ENCODE assay signal across 8 mouse cellular contexts in genomic region chr19:5848032-5848825, GRCm38 (mm10). TPM values are rescaled to one million over a fixed set of nuclear protein-coding genes. Genes with fewer than 3 reads are reported as not detected.
DNase-seq lines count a peak whose midpoint lies in the region; ATAC-seq lines count a peak whose summit lies in the region.

No protein-coding gene starts in this region.

- H3K4me3 ChIP-seq in forebrain, embryonic 15.5 days: no peak overlapping the region
- no peak overlapping the region for H3K4me3 ChIP-seq in hindbrain, embryonic 15.5 days
- H3K4me3 ChIP-seq in limb, embryonic 15.5 days: peak overlapping the region; percentile 1; the same call in 1 of the 2 replicates
- no peak overlapping the region for H3K4me3 ChIP-seq in midbrain, embryonic 16.5 days (ENCODE audit: low read depth, low read length)

- no peaks in the 10 kb centered on the region for H3K36me3 ChIP-seq in forebrain, embryonic 15.5 days
- 0 out of 2 replicates have a peak, but pooled peaks cover 3% of the 10 kb centered on the region for H3K36me3 ChIP-seq in hindbrain, embryonic 15.5 days
- H3K36me3 ChIP-seq in limb, embryonic 15.5 days: peaks cover 17% of the 10 kb centered on the region
- peaks cover 4% of the 10 kb centered on the region; the same call in 1 of the 2 replicates for H3K36me3 ChIP-seq in midbrain, embryonic 16.5 days (ENCODE audit: control insufficient read depth, insufficient read depth, low read length)

- peaks cover 70% of the 10 kb centered on the region for H3K4me1 ChIP-seq in forebrain, embryonic 15.5 days
- peaks cover 65% of the 10 kb centered on the region for H3K4me1 ChIP-seq in hindbrain, embryonic 15.5 days (replicated peaks)
- peaks cover 64% of the 10 kb centered on the region for H3K4me1 ChIP-seq in limb, embryonic 15.5 days
- H3K4me1 ChIP-seq in midbrain, embryonic 16.5 days (ENCODE audit: control insufficient read depth, insufficient read depth, low read length): peaks cover 53% of the 10 kb centered on the region

- H3K9me3 ChIP-seq in forebrain, embryonic 15.5 days: no peaks in the 10 kb centered on the region
- H3K9me3 ChIP-seq in hindbrain, embryonic 15.5 days: no peaks in the 10 kb centered on the region
- H3K9me3 ChIP-seq in limb, embryonic 15.5 days: no peaks in the 10 kb centered on the region
- H3K9me3 ChIP-seq in midbrain, embryonic 16.5 days (replicated peaks; ENCODE audit: control insufficient read depth, low read length, poor library complexity, severe bottlenecking): no peaks in the 10 kb centered on the region

- no peaks in the 10 kb centered on the region for H3K27me3 ChIP-seq in forebrain, embryonic 15.5 days
- no peaks in the 10 kb centered on the region for H3K27me3 ChIP-seq in hindbrain, embryonic 15.5 days
- H3K27me3 ChIP-seq in limb, embryonic 15.5 days: no peaks in the 10 kb centered on the region
- no peaks in the 10 kb centered on the region for H3K27me3 ChIP-seq in midbrain, embryonic 16.5 days (ENCODE audit: control insufficient read depth, insufficient read depth, low read depth, low read length)

- 54% methylated on average over 14 of the region's 14 CpGs for WGBS in forebrain, embryonic 15.5 days
- WGBS in hindbrain, embryonic 15.5 days: 63% methylated on average over 14 of the region's 14 CpGs
- WGBS in limb, embryonic 15.5 days: 40% methylated on average over 14 of the region's 14 CpGs
- 57% methylated on average over 14 of the region's 14 CpGs for WGBS in midbrain, embryonic 16.5 days

- ATAC-seq in forebrain, embryonic 15.5 days (replicated peaks): no peak
- no peak for ATAC-seq in hindbrain, embryonic 15.5 days (ENCODE audit: low FRiP score, low read depth)
- ATAC-seq in limb, embryonic 15.5 days (ENCODE audit: insufficient number of reproducible peaks, low FRiP score, low TSS enrichment, low read depth): no peak
- ATAC-seq in midbrain, embryonic 16.5 days: no peak

- H3K9ac ChIP-seq in forebrain, embryonic 15.5 days (replicated peaks): peak overlapping the region; percentile 19
- H3K9ac ChIP-seq in hindbrain, embryonic 15.5 days: peak overlapping the region; percentile 51
- peak overlapping the region; percentile 20 for H3K9ac ChIP-seq in limb, embryonic 15.5 days
- peak overlapping the region; percentile 53 for H3K9ac ChIP-seq in midbrain, embryonic 16.5 days (ENCODE audit: low read depth, low read length)

- no peak overlapping the region for H3K4me2 ChIP-seq in forebrain, embryonic 15.5 days (replicated peaks)
- H3K4me2 ChIP-seq in hindbrain, embryonic 15.5 days: peak overlapping the region; percentile 76; the same call in 1 of the 2 replicates
- H3K4me2 ChIP-seq in limb, embryonic 15.5 days: peak overlapping the region; percentile 57
- peak overlapping the region; percentile 8; the same call in 1 of the 2 replicates for H3K4me2 ChIP-seq in midbrain, embryonic 16.5 days (ENCODE audit: low read length)

- peak; percentile 65 for DNase-seq in ovary, adult 18-20 months (ENCODE audit: low spot score)
- DNase-seq in ovary, postnatal 14 days (ENCODE audit: low spot score): no peak
- DNase-seq in c-Kit-negative CD71-positive TER-119-positive erythroid progenitor cells, embryonic 14.5 days (ENCODE audit: low read depth, low spot score): peak; percentile 84
- peak; percentile 44 to 62 for DNase-seq in thymus, postnatal 36 days

- H3K27ac ChIP-seq in forebrain, embryonic 15.5 days (replicated peaks): peak overlapping the region; percentile 98
- peak overlapping the region; percentile 98 for H3K27ac ChIP-seq in hindbrain, embryonic 15.5 days (replicated peaks)
- peak overlapping the region; percentile 97 for H3K27ac ChIP-seq in limb, embryonic 15.5 days
- H3K27ac ChIP-seq in midbrain, embryonic 16.5 days (ENCODE audit: low read length): peak overlapping the region; percentile 92

RNA-seq across cellular contexts. Expression of gene Frmd8, which starts 26.8 kb away (rescaled TPM):
- 19.5 and 23.3 TPM in 2 replicates for polyA plus RNA-seq in forebrain, embryonic 15.5 days (2015; fragmentation: Nextera tagmentation; extraction: Ambion mirVana)
- 17.6 and 18.0 TPM in 2 replicates for polyA plus RNA-seq in hindbrain, embryonic 15.5 days (2015; fragmentation: Nextera tagmentation; extraction: Ambion mirVana)
- polyA plus RNA-seq in limb, embryonic 15.5 days (2015; fragmentation: Nextera tagmentation; extraction: Ambion mirVana): 28.4 and 31.3 TPM in 2 replicates
- polyA plus RNA-seq in midbrain, embryonic 16.5 days (2015; fragmentation: Nextera tagmentation; extraction: Ambion mirVana): 14.7 and 16.5 TPM in 2 replicates

RNA-seq across cellular contexts. Expression of gene Slc25a45, which starts 29.4 kb away (rescaled TPM):
- polyA plus RNA-seq in forebrain, embryonic 15.5 days (2015; fragmentation: Nextera tagmentation; extraction: Ambion mirVana): 1.2 and 1.7 TPM in 2 replicates
- 2.6 TPM in 2 replicates for polyA plus RNA-seq in hindbrain, embryonic 15.5 days (2015; fragmentation: Nextera tagmentation; extraction: Ambion mirVana)
- polyA plus RNA-seq in limb, embryonic 15.5 days (2015; fragmentation: Nextera tagmentation; extraction: Ambion mirVana): 3.4 and 5.2 TPM in 2 replicates
- polyA plus RNA-seq in midbrain, embryonic 16.5 days (2015; fragmentation: Nextera tagmentation; extraction: Ambion mirVana): 2.0 and 2.2 TPM in 2 replicates

RNA-seq across cellular contexts. Expression of gene Tigd3, which starts 45.7 kb away (rescaled TPM):
- polyA plus RNA-seq in forebrain, embryonic 15.5 days (2015; fragmentation: Nextera tagmentation; extraction: Ambion mirVana): 12.9 and 14.3 TPM in 2 replicates
- polyA plus RNA-seq in hindbrain, embryonic 15.5 days (2015; fragmentation: Nextera tagmentation; extraction: Ambion mirVana): 10.7 and 11.7 TPM in 2 replicates
- 3.1 TPM in 2 replicates for polyA plus RNA-seq in limb, embryonic 15.5 days (2015; fragmentation: Nextera tagmentation; extraction: Ambion mirVana)
- polyA plus RNA-seq in midbrain, embryonic 16.5 days (2015; fragmentation: Nextera tagmentation; extraction: Ambion mirVana): 13.4 and 14.6 TPM in 2 replicates
